Mouse (Mus musculus): Measurements from ENCODE around the gene Selenop. TPM values are rescaled to one million over a fixed set of nuclear protein-coding genes. Genes with fewer than 3 reads are reported as not detected.

Gene Selenop
- polyA plus RNA-seq, 1 experiment from 2014 or later: 156 TPM

- DNase-seq (ENCODE audit: low spot score): no peak
These were observed 1.8 kb downstream of the Selenop start for GRCm38 (mm10) chr15:3269996-3270645.

DNA sequence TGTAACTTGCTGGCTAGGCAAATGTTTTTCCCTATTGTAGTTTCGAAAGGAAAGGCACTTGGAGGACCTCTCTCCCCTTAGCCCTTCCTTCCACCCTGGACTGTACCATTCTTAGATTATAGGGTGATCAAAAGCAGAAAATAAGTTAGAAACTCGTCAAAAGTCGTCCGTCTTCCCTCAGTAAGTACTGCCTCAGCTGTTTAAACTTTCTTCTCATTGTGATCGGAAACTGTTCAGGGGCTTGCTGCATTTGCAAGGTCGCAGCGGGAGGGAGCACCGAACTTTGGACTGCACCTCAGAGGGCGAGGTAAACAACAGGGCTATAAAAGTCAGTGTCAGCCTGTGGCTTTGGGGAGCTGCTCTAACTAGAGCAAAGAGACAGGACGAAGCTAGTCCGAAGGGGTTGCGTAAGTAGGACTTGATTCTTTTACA, 2.3 kb downstream of the Selenop start:
- peak; percentile 78 for DNase-seq (ENCODE audit: low spot score)

- DNase-seq (ENCODE audit: low spot score): no peak
These were observed 2.9 kb downstream of the Selenop start for GRCm38 (mm10) chr15:3271216-3271615.

DNA sequence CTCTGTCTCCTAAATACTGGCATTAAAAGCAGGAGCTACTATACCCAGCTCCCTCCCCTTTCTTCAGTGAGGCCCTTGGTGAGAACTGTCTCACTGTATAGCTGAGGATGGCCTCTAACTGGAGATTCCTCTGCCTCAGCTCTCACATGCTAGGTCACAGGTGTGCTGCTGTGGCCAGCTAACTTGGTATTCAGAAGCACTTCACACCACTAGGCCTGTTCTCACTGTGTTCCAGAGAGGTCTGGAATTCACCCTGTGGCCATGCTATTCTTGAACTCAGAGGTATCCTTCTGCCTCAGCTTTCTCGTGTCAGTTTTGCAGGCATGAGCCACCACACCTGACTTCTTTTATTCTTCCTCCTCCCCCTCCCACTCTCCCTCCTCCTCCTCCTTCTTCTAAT, 4.8 kb downstream of the Selenop start:
- DNase-seq (ENCODE audit: low spot score): no peak

- DNase-seq (ENCODE audit: low spot score): no peak
These were observed 9.0 kb downstream of the Selenop start for GRCm38 (mm10) chr15:3277391-3277790.

DNA sequence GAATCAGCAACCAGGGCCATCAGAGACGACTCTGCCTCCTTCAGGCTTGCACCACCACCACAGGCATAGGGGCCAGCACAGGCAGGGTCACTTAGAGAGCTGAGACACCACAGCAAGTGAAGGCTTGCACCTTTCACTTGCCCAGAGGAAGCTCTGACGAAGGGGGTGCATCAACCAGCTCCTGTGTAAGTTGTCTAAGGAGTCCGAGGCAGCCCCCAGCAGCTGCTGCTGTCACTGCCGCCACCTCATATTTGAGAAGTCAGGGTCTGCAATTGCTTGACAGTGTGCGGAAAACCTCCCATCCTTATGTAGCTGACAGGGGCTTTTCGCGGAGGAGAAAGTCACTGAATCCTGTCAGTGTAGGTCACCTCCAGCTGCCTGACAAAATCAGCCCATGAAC, 10.9 kb downstream of the Selenop start:
- no peak for DNase-seq (ENCODE audit: low spot score)

DNA sequence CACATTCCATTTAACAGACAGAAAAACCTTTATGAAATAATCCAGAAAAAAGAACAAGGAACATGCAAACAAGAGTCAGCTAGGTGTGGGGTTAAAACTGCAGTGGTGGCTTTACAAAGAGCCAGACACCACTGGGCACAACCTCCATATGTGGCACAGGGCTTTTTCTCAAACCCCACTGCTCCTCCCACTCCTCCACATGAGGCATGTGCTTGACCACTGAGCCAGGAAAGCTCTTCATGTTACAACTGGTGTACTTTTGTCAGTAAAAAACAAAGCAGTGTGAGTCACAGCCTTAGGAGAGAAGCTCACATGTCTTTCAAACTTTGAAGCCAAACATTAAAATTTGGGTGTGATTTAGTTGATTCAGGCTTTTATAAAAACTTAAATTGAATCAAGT, 12.9 kb downstream of the Selenop start:
- no peak for DNase-seq (ENCODE audit: low spot score)

DNA sequence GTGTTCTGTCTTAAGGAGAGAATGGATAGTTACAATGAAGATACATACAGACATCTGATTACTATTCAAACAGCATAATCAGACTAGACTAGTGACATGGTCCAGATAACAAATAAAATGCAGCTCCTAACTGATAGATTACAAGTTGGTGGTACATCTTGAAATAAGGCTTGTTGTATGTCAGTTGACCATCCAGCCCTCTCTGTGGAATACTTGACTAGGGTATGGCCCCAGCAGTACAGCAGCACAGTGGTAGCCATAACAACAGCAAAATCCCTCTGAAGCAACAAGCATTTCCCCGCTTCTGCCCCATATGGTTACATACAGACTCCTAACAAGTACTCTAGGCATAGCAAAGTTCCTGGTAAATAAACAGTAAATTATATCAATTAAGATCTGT, 13.4 kb downstream of the Selenop start:
- no peak for DNase-seq (ENCODE audit: low spot score)

DNA sequence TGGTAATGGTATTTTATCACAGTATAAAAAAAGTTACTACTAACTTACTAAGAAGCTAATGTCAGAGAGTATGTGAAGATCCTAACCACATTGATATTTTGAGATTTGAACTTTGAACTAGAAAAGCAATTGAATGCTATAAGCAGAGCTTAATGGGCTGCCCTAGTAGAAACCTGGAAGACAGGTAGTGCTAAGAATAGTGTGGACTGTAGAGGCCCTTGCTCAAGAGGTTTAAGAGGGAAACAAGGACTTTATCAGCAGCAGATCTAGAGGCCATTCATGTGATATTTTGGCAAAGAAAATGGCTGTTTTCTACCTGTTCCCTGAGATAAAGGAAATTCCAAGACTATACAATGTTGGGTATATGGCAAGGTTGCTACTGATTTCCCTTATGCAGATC, 17.7 kb downstream of the Selenop start:
- DNase-seq (ENCODE audit: low spot score): no peak

- DNase-seq (ENCODE audit: low spot score): no peak
These were observed 22.1 kb downstream of the Selenop start for GRCm38 (mm10) chr15:3290435-3290834.

DNA sequence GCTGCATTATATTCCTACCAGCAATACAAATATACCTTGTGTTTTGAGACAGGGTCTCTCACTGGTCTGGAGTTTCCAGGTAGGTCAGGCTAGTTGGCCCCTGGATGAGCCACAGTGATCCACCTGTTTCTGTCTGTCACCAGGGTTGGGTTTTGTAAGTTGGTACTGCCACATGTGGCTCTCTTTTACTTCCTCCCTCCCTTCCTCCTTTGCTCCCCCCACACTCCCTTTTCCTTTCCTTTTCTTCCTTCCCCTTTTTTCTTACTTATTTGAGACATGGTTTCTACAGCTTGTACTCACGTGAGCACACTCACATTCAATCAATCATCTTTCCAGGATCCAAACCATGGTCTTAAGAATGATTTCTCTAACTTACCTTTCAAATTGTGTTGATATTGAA, 25.1 kb downstream of the Selenop start:
- no peak for DNase-seq (ENCODE audit: low spot score)

DNA sequence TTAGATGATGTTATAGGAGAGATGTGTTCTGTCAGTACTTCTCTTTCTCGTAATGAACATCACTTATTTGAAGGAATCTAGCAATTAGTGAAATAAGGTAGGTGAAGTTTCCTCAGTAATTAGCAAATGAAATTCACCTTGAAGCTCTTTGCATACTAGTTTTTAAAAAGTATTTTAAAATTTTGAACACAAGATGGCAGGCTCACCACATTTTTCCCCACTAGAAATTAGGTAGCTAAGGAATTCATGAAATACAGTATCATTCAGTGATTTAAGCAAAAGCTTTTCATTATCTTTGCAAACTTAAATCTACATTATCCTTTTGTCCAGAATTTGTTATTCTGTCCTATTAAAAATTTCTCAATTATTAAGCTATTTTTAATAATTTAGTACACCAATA, 27.6 kb downstream of the Selenop start:
- no peak for DNase-seq (ENCODE audit: low spot score)

GRCm38 (mm10) chr15:3297615-3298014, 29.3 kb downstream of the Selenop start:
- DNase-seq (ENCODE audit: low spot score): no peak

- DNase-seq (ENCODE audit: low spot score): no peak
These were observed 32.2 kb downstream of the Selenop start for GRCm38 (mm10) chr15:3300361-3301100.

- no peak for DNase-seq (ENCODE audit: low spot score)
These were observed 35.1 kb downstream of the Selenop start, which contains the start of gene Ccdc152 for GRCm38 (mm10) chr15:3303426-3303825. Gene Ccdc152 (minus strand): TSS chr15:3303526.

GRCm38 (mm10) chr15:3309856-3310255, 41.5 kb downstream of the Selenop start:
- DNase-seq (ENCODE audit: low spot score): peak; percentile 75

DNA sequence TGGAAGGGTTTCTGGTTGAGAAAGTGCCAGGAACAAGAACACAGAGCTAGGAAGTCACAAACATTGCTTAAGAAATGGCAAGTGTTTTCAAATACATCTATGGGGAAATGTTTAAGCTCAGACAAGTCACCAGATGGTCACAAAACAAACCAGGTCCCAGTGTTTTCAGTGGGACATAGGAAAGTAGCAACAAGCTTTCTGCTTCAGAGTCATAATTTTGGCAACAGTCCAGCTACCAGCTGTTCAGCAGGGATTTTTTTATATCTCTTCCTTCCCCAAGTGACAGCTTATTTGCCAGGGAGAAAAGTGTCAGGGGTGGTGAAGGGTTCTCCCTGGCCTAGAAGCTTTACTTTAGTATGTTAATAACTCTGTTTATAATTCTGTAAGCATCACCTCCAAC, 44.6 kb downstream of the Selenop start:
- DNase-seq (ENCODE audit: low spot score): no peak

DNA sequence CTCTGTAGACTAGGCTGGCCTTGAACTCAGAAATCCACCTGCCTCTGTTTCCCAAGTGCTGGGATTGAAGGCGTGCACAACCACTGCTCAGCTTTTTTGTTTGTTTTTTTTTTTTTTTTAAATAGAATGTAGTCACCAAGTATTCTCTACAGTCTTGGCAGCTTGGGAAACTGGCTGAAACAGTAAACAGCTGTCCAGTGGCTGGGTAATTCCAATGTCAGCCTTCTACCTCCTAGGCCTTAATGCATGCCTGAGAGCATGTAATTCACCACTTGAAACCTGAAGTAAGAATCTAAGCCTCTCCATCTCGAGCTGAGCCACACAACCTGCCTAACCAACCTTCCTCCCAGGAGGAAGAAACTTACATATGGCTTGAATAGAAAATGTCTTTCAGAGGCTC, 48.3 kb downstream of the Selenop start:
- DNase-seq (ENCODE audit: low spot score): no peak

DNA sequence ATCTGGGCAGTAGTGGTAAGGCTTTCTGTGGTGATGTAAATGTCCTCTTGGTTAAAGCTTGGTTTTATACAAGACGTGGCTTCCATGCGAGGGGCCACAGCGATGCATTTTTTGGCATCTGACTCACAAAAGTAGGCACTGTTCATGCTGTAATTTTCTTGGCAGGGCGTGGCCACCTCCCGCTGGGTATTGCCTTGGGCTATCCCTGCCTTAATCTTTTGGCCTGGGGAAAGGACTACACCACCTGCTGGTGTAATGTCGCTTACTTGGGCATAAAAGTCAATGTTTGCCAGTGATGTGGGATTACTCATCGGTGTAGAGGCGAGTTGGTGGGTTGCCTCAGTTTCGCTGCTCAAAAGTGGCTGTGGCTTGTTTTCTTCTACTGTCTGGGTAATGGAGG, 51.6 kb downstream of the Selenop start:
- DNase-seq (ENCODE audit: low spot score): no peak

DNA sequence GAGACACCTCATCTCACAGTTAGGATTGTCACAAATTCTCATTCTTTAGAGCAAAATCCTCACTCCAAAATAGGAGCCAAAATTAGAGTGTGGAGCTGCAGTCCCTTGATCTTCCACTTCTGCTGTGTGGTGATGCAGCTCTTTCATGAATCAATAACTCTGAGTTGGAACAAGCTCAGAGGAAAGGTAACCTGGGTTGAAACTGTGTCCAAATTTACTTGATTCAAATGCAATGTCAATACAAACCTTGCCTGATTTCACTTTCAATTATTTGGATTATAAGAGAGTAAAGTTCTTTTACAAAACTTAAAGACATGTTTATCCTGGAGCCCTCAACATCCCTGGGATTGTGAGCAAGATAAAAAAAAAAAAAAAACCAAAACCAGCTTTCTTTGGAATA, 54.7 kb downstream of the Selenop start:
- DNase-seq (ENCODE audit: low spot score): no peak
